Mouse (Mus musculus): ENCODE data around the gene Arfgap3.

The Arfgap3 gene

GRCm38 (mm10) chr15:83252060-83252459, 98.0 kb downstream of the Arfgap3 start:
- DNase-seq (ENCODE audit: low spot score), result no peak

- DNase-seq (ENCODE audit: low spot score), result peak; percentile 68
Observed at GRCm38 (mm10) chr15:83251176-83252004, 98.7 kb downstream of the Arfgap3 start, which contains the start of gene A4galt. Gene A4galt, minus strand, starts transcription at chr15:83251774.

- no peak for DNase-seq (ENCODE audit: low spot score)
Observed at GRCm38 (mm10) chr15:83250651-83251175, 99.3 kb downstream of the Arfgap3 start.
